Mouse (Mus musculus) embryonic facial prominence, embryonic 13.5 days (tissue): Measurements from ENCODE around the gene Cast. TPM values are rescaled to one million over a fixed set of nuclear protein-coding genes. Genes with fewer than 3 reads are reported as not detected.

ENCODE experiments used
- ATAC-seq: fragments of 200-750 bp; cut with Nextera tagmentation; 2 replicates; pipeline ENCODE4 v1.8.0; 2017; ENCODE audit warnings: low read depth; ENCODE audit not compliant: insufficient number of reproducible peaks, insufficient read depth, low FRiP score, low TSS enrichment
- H3K27ac ChIP-seq: fragments of 300-500 bp; sonication (generic); 2 replicates; pipeline ENCODE4 v1.5.1; 2015; ENCODE audit warnings: moderate library complexity, mild to moderate bottlenecking, inconsistent platforms
- H3K27me3 ChIP-seq: fragments of 300-500 bp; sonication (generic); 2 replicates; pipeline ENCODE4 v1.6.1; 2015; ENCODE audit warnings: mild to moderate bottlenecking, inconsistent platforms
- H3K36me3 ChIP-seq: fragments of 300-500 bp; sonication (generic); 2 replicates; pipeline ENCODE4 v1.6.1; 2015; ENCODE audit warnings: mild to moderate bottlenecking, inconsistent platforms
- H3K4me1 ChIP-seq: fragments of 300-500 bp; sonication (generic); 2 replicates; pipeline ENCODE4 v1.6.1; 2015; ENCODE audit warnings: inconsistent platforms
- H3K4me2 ChIP-seq: fragments of 300-500 bp; sonication (generic); 2 replicates; pipeline ENCODE4 v1.6.1; 2015; ENCODE audit warnings: moderate library complexity, mild to moderate bottlenecking, inconsistent platforms
- H3K4me3 ChIP-seq: fragments of 300-500 bp; sonication (generic); 2 replicates; pipeline ENCODE4 v1.5.1; 2015; ENCODE audit warnings: mild to moderate bottlenecking, inconsistent platforms
- H3K9ac ChIP-seq: fragments of 300-500 bp; sonication (generic); 2 replicates; pipeline ENCODE4 v1.6.1; 2015; ENCODE audit warnings: mild to moderate bottlenecking, inconsistent platforms
- H3K9me3 ChIP-seq: fragments of 300-500 bp; sonication (generic); 2 replicates; pipeline ENCODE4 v1.6.1; 2016; ENCODE audit warnings: inconsistent platforms
- WGBS: fragments of 180-500 bp; shearing (Covaris S2); methylation state at CpG from one replicate; pipeline ENCODE4 v1.1.7; 2015; ENCODE audit warnings: mixed read lengths; 5-methylcytosine and 5-hydroxymethylcytosine counted together
- polyA plus RNA-seq: library from polyadenylated mRNA; unstranded; fragments of >200 nt; fragmentation: Nextera tagmentation; extraction: Ambion mirVana; gene quantifications from 2 replicates; pipeline ENCODE4 v1.2.1, GENCODE M21; 2015

The Cast gene
- polyA plus RNA-seq, 1 experiment from 2014 or later: 28.1 TPM

DNA sequence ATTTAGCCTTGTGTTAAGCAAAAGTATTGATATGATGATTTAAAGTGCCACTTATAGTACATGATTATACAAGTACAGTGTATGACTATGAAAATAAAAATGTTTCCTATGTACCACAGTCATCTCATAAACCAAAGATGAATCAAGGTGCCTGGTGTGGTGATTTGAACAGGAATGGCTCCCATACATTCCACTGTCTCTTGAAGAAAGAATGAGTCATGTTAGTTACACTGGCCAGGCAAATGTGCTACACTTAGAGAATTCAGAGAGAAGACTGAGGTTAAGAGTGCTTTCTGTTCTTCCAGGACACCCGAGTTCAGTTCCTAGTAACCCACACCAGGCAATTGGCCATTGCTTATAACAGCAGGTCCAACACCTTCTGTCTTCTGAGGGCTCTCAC lies 36.5 kb downstream of the Cast start:
- H3K4me3 ChIP-seq: no peak overlapping the region
- no peaks in the 10 kb centered on the region for H3K9me3 ChIP-seq
- no peak overlapping the region for H3K4me2 ChIP-seq
- H3K4me1 ChIP-seq: no peaks in the 10 kb centered on the region
- no peak for ATAC-seq
- 76% methylated on average over 1 of the region's 1 CpGs for whole genome bisulfite sequencing
- no peaks in the 10 kb centered on the region for H3K27me3 ChIP-seq
- no peak overlapping the region for H3K9ac ChIP-seq
- H3K36me3 ChIP-seq: no peaks in the 10 kb centered on the region
- no peak overlapping the region for H3K27ac ChIP-seq

DNA sequence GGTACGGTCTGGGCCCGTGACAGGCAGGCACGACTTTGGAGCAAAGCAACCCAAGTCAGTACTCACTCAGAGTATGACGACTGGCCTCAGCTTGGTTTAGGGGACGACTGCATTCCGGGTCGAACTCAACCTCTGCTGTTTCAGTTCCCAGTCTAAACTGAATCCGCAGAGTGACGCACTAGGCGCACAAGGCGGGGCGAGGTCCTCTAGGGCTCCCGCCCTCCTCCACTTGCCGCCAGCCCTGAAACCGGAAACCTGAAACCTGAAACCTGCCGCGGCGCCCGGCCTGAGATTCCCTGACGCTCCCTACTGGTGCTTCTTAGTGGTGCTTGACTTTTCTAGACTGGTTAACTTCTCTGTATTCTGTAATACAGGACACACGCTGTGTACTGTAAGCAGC lies 38.1 kb downstream of the Cast start:
- Histone ChIP-seq H3K27me3 (no peaks in the 10 kb centered on the region), H3K36me3 (no peaks in the 10 kb centered on the region), H3K4me1 (no peaks in the 10 kb centered on the region), H3K4me2 (peak overlapping the region; percentile 71), H3K9ac (peak overlapping the region; percentile 74), H3K9me3 (no peaks in the 10 kb centered on the region), H3K27ac (peak overlapping the region; percentile 85), H3K4me3 (peak overlapping the region; percentile 54)
- WGBS: under 1% methylated on average over 21 of the region's 21 CpGs
- ATAC-seq: peak; percentile 99

DNA sequence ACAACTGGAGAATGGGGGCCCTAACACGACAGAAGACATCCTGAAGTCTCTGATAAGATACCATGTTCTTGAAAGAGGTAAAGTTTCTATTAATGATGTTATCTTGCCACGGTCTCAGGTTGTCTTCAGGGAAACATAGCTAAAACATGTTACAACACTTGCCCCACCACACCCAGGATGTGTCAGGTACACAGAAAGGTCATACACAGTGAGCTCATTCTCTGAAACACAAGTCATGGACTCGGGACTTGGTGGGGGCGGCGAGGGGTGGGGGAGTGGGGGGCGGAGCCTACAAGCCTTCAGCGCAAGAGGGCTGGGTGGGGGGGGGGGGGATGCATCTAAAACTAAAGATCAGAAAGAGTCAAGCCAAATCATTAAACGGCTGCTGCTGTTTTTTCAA lies 38.7 kb downstream of the Cast start:
- no peak for ATAC-seq
- H3K9ac ChIP-seq: peak overlapping the region; percentile 74

DNA sequence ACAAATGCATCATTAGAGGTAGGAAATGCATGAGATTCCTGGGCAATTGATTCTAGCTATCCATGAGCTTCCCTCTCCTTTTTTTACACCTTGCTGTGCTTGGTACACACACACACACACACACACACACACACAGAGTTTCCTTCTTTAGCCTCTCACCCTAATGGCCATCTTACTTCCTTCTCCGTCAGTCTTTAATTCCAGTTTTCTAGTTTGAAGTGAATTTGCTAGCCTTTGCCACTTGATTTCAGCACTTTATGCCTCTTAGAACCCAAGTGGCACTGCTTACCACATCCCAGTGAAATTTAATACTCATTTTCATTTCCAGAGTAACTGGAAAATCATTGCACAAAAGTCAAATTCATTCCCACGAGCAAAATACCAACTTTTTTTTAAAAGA lies 41.4 kb downstream of the Cast start:
- H3K9ac ChIP-seq: no peak overlapping the region
- no peak overlapping the region for H3K4me3 ChIP-seq
- WGBS: 46% methylated on average over 2 of the region's 2 CpGs
- no peaks in the 10 kb centered on the region for H3K27me3 ChIP-seq
- no peaks in the 10 kb centered on the region for H3K36me3 ChIP-seq
- H3K4me2 ChIP-seq: no peak overlapping the region
- H3K4me1 ChIP-seq: no peaks in the 10 kb centered on the region
- no peaks in the 10 kb centered on the region for H3K9me3 ChIP-seq
- H3K27ac ChIP-seq: no peak overlapping the region
- ATAC-seq: no peak

More for the DNA sequence above, 38.7 kb downstream of the Cast start:
- H3K9me3 ChIP-seq: no peaks in the 10 kb centered on the region
- H3K27me3 ChIP-seq: no peaks in the 10 kb centered on the region
- 7% methylated on average over 5 of the region's 8 CpGs for WGBS
- no peaks in the 10 kb centered on the region for H3K36me3 ChIP-seq
- H3K27ac ChIP-seq: peak overlapping the region; percentile 85
- peak overlapping the region; percentile 71 for H3K4me2 ChIP-seq
- no peaks in the 10 kb centered on the region for H3K4me1 ChIP-seq
- peak overlapping the region; percentile 54 for H3K4me3 ChIP-seq

DNA sequence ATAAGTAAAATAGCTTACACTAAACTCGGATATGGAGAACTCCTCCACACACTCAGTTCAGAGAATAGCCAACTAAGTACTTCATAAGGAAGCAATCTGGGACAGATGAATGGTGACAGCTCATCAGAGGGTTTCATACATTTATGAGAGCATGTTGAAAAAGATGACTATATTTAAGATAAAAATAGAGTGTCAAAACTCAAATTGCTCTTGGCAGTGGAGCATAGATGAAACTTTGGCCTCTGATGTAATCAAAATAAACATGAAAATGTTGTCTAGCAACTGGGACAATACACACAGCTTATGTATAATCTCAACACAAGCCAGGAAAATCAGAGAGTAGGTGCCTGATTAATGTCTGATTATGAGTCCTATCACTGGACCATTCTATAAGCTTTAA lies 45.9 kb downstream of the Cast start:
- no peak for ATAC-seq
- no peak overlapping the region for H3K4me3 ChIP-seq
- 85% methylated on average over 1 of the region's 1 CpGs for WGBS

DNA sequence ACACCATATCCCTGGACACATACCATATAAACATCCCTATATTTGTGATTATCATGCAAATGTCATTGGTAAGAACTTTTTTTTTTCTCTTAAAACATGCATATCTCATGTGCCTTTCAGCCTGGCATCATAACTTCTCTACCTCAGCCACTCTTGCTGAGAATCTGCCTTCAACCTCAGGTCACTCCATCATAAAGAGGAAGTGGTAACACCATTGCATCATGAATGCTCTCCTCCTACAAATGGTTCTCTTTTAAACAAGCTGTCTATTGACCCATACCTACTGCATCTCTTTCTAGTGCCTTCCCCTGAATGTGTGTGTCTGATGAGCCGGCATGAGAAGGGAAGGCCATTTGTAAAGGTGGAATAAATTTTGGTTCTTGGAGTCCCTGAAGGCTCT lies 49.5 kb downstream of the Cast start:
- WGBS: 86% methylated on average over 1 of the region's 1 CpGs
- Histone ChIP-seq H3K27me3 (no peaks in the 10 kb centered on the region), H3K4me2 (no peak overlapping the region), H3K9ac (no peak overlapping the region), H3K36me3 (peaks cover 5% of the 10 kb centered on the region; the same call in 1 of the 2 replicates), H3K4me3 (no peak overlapping the region), H3K9me3 (no peaks in the 10 kb centered on the region), H3K27ac (no peak overlapping the region), H3K4me1 (no peaks in the 10 kb centered on the region)
- ATAC-seq: no peak

More for the DNA sequence above, 45.9 kb downstream of the Cast start:
- Histone ChIP-seq H3K9ac (no peak overlapping the region), H3K36me3 (peaks cover 3% of the 10 kb centered on the region; the same call in 1 of the 2 replicates), H3K4me1 (no peaks in the 10 kb centered on the region), H3K4me2 (no peak overlapping the region), H3K27ac (no peak overlapping the region), H3K27me3 (no peaks in the 10 kb centered on the region), H3K9me3 (no peaks in the 10 kb centered on the region)

DNA sequence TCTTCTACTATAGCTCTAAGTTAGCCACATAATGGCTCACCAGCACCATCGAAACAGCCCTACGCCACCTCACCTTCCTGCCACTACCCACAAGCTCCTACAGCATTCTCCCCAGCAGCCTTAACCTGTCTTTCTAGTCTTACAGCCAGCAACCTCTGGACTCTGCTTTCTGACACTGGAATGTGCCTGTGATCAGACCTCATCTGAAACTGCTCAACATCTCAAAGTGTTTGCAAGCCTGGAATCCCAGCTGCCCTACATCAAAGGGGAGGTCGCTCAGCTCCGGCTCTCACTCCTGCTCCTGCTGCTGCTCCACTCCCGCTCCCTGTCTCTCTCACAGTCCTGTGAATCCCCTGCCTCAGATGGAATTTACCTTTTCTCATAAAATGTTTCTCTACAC lies 65.4 kb downstream of the Cast start:
- 54% methylated on average over 5 of the region's 5 CpGs for WGBS
- no peaks in the 10 kb centered on the region for H3K27me3 ChIP-seq
- peaks cover 12% of the 10 kb centered on the region for H3K36me3 ChIP-seq
- H3K4me3 ChIP-seq: no peak overlapping the region
- no peak overlapping the region for H3K4me2 ChIP-seq
- ATAC-seq: no peak
- no peak overlapping the region for H3K9ac ChIP-seq
- no peak overlapping the region for H3K27ac ChIP-seq
- H3K9me3 ChIP-seq: no peaks in the 10 kb centered on the region
- no peaks in the 10 kb centered on the region for H3K4me1 ChIP-seq

DNA sequence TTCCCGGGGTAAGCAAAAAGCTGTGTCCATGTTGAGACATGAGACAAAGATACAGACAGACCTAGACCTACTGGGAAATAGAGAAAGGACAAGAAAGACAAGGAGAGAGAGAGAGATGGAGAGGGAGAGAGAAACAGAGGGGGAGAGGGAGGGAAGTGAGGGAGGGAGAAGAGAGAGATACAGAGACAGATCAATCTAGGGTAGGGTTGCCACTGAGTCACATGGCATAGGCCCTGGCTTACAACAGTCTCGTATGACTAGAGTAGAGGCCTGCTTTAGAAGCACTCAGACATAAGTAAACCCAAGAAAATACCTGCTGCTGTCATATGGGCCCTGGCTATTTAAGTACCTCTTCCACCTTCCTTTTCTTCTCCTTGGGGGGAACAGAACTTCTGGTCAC lies 72.2 kb downstream of the Cast start:
- WGBS: 74% methylated on average over 2 of the region's 2 CpGs

DNA sequence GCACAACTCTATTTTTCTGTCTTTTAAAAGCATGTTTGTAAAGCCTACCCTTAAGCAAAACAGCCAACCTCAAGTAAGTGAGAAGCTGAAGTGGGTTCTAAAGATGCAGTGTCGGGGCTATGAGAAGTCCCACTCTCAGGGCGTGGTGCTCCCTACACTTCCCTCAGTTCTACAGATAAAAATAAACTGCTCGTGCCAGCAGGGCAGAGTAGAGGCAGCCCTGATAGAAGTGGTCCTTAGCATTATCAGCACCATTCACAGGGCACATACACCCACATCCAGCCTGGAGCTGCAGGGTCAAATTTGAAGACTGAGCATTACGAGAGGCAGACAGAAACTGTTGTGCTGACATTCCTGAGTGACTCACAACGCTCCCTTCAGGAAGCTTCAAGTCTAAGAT lies 72.8 kb downstream of the Cast start:
- H3K4me1 ChIP-seq: no peaks in the 10 kb centered on the region
- H3K27ac ChIP-seq: no peak overlapping the region
- H3K4me3 ChIP-seq: no peak overlapping the region
- no peak for ATAC-seq
- peaks cover 54% of the 10 kb centered on the region for H3K36me3 ChIP-seq
- H3K4me2 ChIP-seq: no peak overlapping the region
- no peaks in the 10 kb centered on the region for H3K27me3 ChIP-seq
- no peaks in the 10 kb centered on the region for H3K9me3 ChIP-seq
- H3K9ac ChIP-seq: no peak overlapping the region
- WGBS: 84% methylated on average over 5 of the region's 5 CpGs

More for the DNA sequence above, 72.2 kb downstream of the Cast start:
- Histone ChIP-seq H3K27me3 (no peaks in the 10 kb centered on the region), H3K4me3 (no peak overlapping the region), H3K9ac (no peak overlapping the region), H3K4me1 (no peaks in the 10 kb centered on the region), H3K4me2 (no peak overlapping the region), H3K9me3 (no peaks in the 10 kb centered on the region), H3K27ac (no peak overlapping the region), H3K36me3 (peaks cover 53% of the 10 kb centered on the region)
- no peak for ATAC-seq

DNA sequence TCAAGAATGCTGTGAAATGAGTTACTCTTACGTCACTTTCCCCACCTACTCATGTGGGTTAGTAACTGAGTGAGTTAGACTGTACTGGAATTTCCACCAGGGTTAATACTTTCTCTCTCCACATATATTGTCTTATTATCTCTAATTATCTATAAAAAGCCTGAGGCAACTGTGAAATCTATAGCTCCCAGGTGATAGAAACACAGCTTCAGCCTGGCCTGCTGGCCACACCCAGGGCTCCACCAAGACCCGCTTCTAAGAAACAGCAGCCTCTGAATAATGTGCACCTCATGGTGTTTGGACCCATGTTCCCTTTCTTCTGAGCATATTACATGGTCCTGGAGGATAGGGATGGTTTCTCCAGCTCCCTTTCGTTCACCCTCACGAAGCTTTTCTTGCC lies 74.9 kb downstream of the Cast start:
- H3K9ac ChIP-seq: no peak overlapping the region
- no peaks in the 10 kb centered on the region for H3K4me1 ChIP-seq
- no peak overlapping the region for H3K4me2 ChIP-seq
- peaks cover 58% of the 10 kb centered on the region for H3K36me3 ChIP-seq
- no peaks in the 10 kb centered on the region for H3K27me3 ChIP-seq
- ATAC-seq: no peak
- no peak overlapping the region for H3K4me3 ChIP-seq
- H3K9me3 ChIP-seq: no peaks in the 10 kb centered on the region
- whole genome bisulfite sequencing: 88% methylated on average over 4 of the region's 4 CpGs
- no peak overlapping the region for H3K27ac ChIP-seq

DNA sequence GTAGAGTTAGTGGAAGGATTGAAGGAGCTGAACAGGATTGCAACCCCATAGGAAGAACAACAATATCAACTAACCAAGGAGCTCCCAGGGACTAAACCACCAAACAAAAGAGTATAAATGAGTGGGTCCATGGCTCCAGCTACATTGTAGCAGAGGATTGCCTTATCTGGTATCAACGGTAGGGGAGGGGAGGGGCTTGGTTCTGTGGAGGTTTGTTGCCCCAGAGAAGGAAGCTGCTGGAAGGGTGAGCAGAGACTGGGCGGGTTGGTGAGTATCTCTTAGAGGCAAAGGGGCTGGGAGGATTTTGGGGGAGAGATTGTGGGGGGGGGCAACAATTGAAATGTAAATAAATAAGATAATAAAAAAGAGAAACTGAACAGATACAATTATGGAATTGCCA lies 89.6 kb downstream of the Cast start:
- ATAC-seq: no peak
- Histone ChIP-seq H3K9me3 (peaks cover 2% of the 10 kb centered on the region; the same call in 1 of the 2 replicates), H3K27me3 (no peaks in the 10 kb centered on the region), H3K4me1 (no peaks in the 10 kb centered on the region), H3K36me3 (peaks cover 42% of the 10 kb centered on the region), H3K4me2 (no peak overlapping the region), H3K4me3 (no peak overlapping the region), H3K9ac (no peak overlapping the region), H3K27ac (no peak overlapping the region)
- WGBS: 78% methylated on average over 2 of the region's 2 CpGs

DNA sequence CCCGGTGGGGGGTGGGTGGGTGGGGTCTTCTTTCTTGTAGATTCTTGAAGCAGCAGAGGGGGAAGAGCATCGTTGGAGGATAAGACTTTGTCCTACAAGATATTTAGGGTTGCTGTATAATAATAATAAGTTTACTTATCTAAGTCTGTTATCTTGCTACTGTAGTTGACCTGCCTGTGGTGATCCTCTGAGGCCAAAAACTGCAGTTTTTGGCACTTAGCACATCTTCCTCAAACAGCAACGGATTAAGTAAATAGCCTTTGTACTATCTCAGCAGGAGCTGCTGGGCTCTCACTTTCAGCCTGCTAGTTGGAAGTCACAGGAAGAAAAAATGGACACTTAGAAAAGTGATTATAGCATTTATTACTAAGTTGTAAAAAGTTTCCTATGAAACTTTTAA lies 112.4 kb downstream of the Cast start:
- Histone ChIP-seq H3K4me3 (no peak overlapping the region), H3K36me3 (0 out of 2 replicates have a peak, but pooled peaks cover 5% of the 10 kb centered on the region)

More for the DNA sequence above, 112.4 kb downstream of the Cast start:
- Histone ChIP-seq H3K27ac (no peak overlapping the region), H3K9ac (no peak overlapping the region), H3K4me2 (no peak overlapping the region), H3K9me3 (no peaks in the 10 kb centered on the region), H3K4me1 (no peaks in the 10 kb centered on the region), H3K27me3 (no peaks in the 10 kb centered on the region)
- ATAC-seq: no peak
- WGBS: 63% methylated on average over 3 of the region's 3 CpGs
